Mouse (Mus musculus): ENCODE data around the gene Fibp.

Fibp gene

DNA sequence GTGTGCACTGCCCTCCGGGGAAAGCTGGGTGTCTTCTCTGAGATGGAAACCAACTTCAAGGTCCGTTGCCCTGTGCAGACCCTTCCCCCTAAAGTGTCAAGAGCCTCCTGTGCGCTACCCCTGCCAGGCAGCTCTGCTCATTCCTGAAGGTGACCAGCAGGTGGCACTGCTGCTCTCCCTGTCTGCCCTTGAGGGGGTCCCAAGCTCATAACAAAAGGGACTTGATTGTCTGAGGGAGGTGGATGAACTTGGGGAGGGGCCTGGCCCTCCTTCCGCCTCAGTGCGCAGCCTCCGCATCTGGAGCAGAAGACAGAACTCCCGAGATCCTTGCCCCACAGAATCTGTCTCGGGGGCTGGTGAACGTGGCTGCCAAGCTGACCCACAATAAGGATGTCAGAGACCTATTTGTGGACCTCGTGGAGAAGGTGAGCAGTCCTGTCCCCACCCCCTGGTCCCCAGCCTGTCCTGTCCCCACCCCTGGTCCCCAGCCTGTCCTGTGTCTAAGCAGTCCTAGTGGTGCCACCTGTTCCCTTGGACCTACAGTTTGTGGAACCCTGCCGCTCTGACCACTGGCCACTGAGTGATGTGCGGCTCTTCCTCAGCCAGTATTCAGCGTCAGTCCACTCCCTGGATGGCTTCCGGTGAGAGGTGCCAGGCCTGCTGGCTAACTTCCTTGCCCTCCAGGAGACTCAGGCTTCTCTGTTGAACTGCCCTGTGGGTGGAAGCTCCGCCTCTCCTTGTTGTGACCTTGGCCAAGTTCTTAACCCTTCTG is 3.6 kb downstream of the Fibp start:
- DNase-seq (ENCODE audit: low spot score), result no peak

DNA sequence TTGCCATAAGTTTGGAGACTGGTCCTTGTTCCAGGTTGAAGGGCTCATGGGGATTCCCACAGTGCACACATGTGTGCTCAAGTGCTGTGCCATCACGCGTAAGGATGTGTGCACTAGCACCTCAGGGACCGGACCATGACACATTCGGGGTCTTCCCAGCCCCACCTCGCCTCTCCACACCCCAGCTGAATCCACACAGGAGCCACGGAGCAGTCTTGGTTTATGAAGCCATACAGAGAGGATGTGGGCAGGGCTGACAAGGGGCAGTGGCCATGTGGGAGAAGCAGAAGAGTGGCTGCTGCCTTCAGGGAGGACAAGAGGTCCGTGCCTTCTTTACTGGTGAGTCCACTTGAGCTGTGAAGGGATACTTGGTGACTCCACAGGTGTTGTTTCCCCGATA is 4.6 kb downstream of the Fibp start:
- no peak for DNase-seq (ENCODE audit: low spot score)

GRCm38 (mm10) chr19:5466916-5467500 is 6.6 kb downstream of the Fibp start:
- no peak for DNase-seq (ENCODE audit: low spot score)

GRCm38 (mm10) chr19:5468374-5468773 is 8.0 kb downstream of the Fibp start, which contains the start of gene Ctsw:
TSS of gene Ctsw (minus strand) at chr19:5468507.
- DNase-seq (ENCODE audit: low spot score), result no peak

- no peak for DNase-seq (ENCODE audit: low spot score)
Measured at GRCm38 (mm10) chr19:5471846-5472245, 11.4 kb downstream of the Fibp start.

- DNase-seq (ENCODE audit: low spot score), result no peak
Measured at GRCm38 (mm10) chr19:5472857-5473256, 12.4 kb downstream of the Fibp start.

GRCm38 (mm10) chr19:5473720-5474119 is 13.3 kb downstream of the Fibp start, which contains the start of gene Efemp2:
TSS of gene Efemp2 (plus strand) at chr19:5473954.
- DNase-seq (ENCODE audit: low spot score), result peak; percentile 71

GRCm38 (mm10) chr19:5474281-5475068 is 14.1 kb downstream of the Fibp start:
- DNase-seq (ENCODE audit: low spot score), result no peak

DNA sequence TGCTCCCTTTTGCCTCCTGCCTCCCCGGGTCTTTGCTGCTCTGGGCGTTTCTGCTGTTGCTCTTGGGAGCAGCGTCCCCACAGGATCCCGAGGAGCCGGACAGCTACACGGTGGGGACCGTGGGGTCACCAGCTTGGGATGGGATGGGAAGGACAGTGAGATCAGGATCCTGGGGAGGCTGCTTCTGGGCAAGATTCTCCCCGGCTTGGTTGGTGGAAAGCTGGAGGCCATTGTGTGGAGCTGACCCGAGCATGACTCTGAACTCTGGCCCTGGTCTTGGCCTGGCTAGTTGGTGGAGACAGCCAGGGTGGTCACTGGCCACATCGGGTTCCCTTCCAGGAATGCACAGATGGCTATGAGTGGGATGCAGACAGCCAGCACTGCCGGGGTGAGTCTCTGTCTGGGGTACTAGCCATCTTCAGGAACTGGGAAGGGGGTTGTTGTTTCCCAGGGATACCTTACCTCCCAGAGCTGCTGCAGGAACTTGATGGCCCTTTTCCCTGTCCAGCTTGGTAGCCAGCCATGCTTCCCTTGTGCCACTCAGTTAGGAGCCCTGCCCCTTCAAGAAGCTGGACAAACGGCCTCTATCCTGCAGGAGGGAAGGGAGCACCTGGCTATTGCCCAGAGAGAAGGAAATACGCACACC is 14.8 kb downstream of the Fibp start:
- DNase-seq (ENCODE audit: low spot score), result no peak

DNA sequence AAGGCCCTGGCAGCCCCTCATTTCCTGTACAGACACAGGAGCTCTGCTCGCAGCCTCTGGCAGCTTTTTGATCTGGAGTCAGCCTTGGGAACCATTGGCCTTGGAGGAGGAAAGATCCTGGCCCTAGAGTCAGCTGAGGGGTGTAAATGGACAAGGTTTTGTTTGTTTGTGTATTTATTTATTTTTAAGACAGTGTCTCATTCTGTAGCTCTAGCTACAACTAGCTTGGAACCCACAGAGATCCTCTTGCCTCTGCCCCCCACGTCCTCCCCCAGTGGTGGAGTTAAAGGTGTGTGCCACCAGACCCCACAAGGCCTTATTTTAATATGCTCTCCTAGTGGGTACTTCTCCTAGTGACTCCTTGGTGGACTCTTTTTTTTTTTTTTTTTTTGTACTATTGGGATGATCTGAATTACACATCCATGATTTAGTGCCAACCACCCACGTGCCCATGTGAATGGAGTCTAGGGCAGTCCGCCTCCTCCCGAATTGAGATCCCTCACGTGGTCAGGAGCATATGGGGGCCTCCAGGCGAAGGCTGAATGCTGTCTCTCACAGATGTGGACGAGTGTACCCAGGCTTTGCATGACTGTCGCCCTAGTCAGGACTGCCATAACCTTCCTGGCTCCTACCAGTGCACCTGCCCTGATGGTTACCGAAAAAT is 16.7 kb downstream of the Fibp start:
- no peak for DNase-seq (ENCODE audit: low spot score)

DNA sequence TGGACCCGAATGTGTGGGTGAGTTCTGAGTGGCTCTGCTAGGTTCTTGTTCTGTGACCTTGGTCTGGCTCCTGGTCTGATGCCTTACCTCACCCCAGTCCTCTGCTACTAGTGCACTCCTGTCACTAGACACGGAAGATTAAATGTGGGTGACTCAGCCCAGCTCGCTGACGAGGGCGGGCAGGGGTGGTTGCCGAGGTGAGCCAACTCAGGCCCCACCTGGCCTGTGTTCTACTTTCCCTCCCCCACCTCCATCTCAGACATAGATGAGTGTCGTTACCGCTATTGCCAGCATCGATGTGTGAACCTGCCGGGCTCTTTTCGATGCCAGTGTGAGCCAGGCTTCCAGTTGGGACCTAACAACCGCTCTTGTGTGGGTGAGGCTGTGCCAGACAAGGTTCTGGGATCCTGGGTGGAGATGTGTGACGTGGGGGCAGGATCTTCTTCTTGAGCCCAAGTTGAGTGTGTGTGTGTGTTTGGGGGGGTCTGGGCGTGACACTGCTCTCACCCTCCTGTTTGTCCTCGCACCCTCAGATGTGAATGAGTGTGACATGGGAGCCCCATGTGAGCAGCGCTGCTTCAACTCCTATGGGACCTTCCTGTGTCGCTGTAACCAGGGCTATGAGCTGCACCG is 17.4 kb downstream of the Fibp start:
- no peak for DNase-seq (ENCODE audit: low spot score)

DNA sequence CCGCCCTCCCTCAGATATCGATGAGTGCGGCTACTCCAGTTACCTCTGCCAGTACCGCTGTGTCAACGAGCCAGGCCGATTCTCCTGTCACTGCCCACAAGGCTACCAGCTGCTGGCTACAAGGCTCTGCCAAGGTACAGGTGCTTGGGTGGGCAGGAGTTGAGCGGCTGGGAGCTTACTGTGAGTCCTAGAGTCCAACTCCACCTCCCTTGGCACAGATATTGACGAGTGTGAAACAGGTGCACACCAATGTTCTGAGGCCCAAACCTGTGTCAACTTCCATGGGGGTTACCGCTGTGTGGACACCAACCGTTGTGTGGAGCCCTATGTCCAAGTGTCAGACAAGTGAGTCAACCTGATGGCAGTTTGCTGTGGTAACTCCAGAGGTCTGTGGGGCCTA is 19.6 kb downstream of the Fibp start:
- DNase-seq (ENCODE audit: low spot score), result no peak

- DNase-seq (ENCODE audit: low spot score), result no peak
Measured at GRCm38 (mm10) chr19:5481398-5481797, 21.0 kb downstream of the Fibp start.

DNA sequence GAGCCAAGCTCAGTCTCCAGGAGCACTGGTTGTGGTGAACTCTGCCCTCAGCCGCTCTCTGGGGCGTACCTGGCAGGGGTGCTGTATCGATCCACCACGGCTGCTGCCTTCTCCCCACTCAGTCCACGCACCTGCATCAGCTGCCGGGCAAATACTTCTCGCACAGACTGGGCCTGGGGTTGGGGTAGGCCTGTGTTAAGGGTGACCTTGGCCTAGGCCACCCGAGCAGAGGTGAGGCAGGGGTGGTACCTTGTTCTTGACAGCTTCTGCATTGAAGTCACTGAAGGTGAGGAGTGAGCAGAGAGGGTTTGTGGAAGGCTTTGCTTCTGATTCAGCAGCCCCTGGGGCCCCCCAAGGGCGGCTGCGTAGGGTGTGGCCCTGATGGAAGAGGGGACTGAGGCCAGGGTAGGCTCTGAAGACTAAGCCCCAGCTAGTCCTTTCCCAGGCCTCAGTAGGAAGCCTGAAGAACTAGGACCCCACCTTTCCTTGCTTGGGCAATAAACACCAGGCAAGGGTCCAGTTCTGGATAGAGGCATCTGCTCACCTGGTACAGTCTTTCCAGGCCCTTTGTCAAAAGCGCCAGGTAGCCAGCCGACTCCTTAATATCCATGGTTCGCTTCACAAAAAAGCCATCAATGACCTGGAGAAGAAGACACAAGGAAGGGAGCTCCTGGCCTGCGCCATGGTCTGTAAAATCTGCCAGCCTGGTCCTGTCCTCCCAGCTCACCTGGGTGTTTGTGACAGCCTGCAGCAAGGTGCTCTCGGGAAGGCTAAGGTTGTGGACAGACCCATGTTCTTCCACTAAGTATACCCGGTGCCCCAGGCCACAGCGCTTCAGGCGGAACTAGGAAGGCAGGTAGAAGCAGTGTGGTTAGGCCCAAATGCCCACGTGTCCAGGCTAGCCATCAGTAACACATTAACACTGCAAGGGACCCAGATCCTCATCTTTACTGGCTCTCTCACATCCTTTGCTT is 23.3 kb downstream of the Fibp start:
- no peak for DNase-seq (ENCODE audit: low spot score)

GRCm38 (mm10) chr19:5484496-5484895 is 24.1 kb downstream of the Fibp start:
- DNase-seq (ENCODE audit: low spot score), result no peak

DNA sequence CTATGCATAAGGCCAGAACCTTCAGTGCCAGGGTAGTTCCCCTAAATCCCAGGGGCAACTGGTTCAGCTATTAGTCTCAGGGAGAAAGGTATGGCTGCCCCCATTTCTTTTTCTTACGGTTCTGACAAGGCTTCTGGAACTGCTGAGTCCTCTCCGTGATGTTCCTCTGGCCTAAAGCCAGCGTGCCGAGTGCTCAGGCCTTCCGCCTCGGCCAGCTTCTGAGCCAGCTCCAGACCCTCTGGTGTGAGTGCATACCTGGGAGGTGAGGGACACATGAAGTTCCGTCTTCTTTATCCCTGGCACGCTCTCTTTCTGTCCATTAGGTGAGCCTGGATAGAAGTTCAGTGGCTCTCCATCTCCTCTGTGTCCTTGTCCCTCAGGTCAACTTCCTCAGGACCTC is 25.0 kb downstream of the Fibp start:
- DNase-seq (ENCODE audit: low spot score), result no peak

DNA sequence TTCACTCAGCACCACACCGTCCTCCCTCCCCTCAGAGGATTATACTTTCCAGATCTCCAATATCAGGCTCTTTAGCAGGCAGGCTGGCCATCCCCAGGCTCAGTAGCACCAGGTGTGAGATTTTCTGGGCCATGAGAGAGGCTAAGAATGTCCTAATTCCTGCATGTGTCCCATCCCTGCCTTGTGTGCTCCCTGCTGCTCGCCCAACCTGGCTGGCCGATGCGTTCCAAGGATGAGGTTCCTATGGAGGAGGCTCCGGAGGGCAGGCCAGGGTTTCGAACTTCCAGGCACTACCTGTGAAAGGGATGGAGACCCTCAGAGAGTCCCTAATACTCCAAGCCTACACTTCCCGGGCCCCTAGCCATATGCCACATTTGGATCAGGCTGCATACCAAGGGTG is 25.4 kb downstream of the Fibp start:
- DNase-seq (ENCODE audit: low spot score), result no peak

GRCm38 (mm10) chr19:5486286-5486685 is 25.9 kb downstream of the Fibp start:
- no peak for DNase-seq (ENCODE audit: low spot score)

DNA sequence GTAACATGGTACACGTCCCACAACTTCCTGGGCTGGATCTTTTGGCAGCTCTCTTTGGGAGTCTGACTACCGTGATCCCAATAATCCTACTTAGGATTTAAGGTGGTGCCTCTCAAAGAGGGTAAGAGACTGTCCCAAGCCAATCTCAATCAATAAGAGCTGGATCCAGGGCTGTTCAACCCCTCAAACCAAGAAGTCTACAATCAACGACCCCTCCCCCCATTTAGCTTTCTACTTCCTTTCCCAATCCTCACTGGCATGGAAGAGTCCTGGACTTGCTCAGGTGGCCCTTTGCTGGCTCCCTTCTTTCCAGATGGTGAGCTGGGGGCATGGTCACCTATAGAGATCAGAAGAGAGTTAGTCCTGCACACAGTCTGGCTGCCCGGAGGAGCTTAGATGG is 26.4 kb downstream of the Fibp start:
- no peak for DNase-seq (ENCODE audit: low spot score)

Data from layer of hippocampus, adult 11-12 months (tissue).